Mouse (Mus musculus) adrenal gland, adult 18-20 months (tissue): ENCODE results near the gene Fa2h. TPM values are rescaled to one million over a fixed set of nuclear protein-coding genes. Genes with fewer than 3 reads are reported as not detected.
"Not testable (repeated sequence)": the region's sequence is repeated elsewhere in the genome, so short reads cannot be mapped to it uniquely, and the experiment has no call there.

Experiments
- DNase-seq, 2 experiments: peaks; one replicate each; pipeline ENCODE4 v3.0.0; 2021 to 2022; ENCODE audit warnings: low spot score in 2 of 2
- total RNA-seq, 2 experiments: library from RNA; stranded (reverse); gene quantifications; 1 replicate in 1 of 2; 2 replicates in 1 of 2; pipeline ENCODE4 v1.2.3; 2021

Fa2h gene
- total RNA-seq, 2 experiments from 2014 or later: 14.6 TPM; not detected in 1

DNA sequence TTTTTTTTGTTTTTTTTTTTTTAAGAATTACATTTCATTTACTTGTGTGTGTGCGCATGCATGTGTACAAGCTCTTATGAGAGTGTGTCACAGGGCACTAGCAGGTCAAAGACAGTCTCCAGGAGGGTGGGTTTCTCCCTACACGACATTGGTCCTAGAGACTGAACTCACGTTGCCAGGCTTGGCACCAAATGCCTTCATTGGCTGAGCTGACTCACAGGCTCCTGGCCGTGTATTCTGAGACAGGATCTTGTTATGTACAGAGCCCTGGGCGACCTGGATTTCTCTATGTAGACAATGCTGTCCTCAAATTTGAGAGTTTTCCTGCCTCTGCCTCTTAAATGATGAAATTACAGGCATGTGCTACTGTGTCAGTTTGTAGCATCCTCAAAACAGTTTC is 33.7 kb downstream of the Fa2h start:
- DNase-seq: no peak

GRCm38 (mm10) chr8:111358905-111359304 is 34.7 kb downstream of the Fa2h start:
- DNase-seq: no peak

GRCm38 (mm10) chr8:111357433-111357832 is 36.2 kb downstream of the Fa2h start:
- DNase-seq: no peak

GRCm38 (mm10) chr8:111353497-111353896 is 40.1 kb downstream of the Fa2h start:
- DNase-seq: no peak

DNA sequence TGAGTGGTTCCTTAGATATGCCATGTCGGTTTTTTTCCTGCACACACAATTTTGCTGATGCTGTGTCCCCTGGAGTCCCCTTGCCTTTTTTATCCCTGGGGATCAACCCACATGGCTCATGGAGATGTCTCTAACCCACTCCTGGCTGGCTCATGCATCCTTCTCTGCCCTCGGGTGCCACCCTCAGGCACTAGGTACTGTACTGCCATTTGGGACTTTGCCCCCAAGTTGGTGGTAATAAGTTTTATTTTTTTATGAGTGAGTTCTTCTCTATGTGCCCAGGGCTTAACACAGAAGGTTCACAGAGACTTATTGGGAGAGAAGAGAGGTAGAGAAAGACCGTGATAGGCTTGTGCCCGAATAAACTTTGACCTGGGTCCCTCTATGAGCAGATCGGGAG is 41.3 kb downstream of the Fa2h start:
- no peak for DNase-seq

- DNase-seq: no peak
Measured at GRCm38 (mm10) chr8:111350577-111350976, 43.0 kb downstream of the Fa2h start.

- peak; percentile 83 to 84 for DNase-seq
Measured at GRCm38 (mm10) chr8:111343225-111343624, 50.4 kb downstream of the Fa2h start.

DNA sequence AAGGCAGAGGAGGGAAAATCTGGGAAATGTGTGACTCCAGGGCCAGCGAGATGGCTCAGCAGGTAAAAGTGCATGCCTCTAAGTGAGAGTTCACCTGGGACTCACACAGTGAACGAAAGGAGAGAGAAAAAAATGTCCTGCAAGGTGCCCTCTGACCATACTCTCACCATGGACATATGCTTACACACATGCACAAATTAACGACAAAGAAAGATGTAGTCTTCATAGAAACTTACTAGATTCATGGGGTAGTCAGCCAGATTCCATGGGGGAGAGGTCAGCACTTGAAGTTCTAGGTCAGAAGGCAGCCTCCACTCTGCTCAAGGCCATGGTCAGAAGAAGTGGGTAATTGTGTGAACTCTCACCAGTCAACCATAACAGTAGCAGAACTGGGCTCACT is 53.4 kb downstream of the Fa2h start:
- DNase-seq: no peak

- DNase-seq: no peak
Measured at GRCm38 (mm10) chr8:111338370-111339208, 55.0 kb downstream of the Fa2h start.

DNA sequence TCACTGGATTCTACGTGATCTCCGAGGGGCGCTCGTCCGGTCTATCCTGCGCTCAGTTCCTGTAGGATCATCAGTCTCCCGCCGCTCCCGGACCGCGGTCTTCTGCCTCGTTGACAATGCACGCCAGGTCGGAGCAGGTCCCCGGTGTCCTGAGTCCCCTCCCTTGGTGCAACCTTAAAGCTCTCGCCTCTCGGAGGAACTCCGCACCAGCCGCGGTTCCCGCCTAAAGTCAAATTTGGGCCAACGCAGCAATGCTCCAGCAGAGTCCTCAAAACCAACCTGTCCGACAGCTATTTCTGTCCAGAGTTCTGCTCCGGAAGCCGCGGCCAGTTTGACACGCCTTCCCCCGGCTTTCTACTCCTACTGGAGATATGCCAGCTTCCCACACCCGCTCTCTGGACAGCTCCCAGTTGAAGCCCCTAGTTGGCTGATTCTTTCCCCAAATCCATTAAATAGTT is 55.7 kb downstream of the Fa2h start, which contains the start of gene Mlkl:
Gene Mlkl, minus strand, starts transcription at position 288 of the 458 bp plus-strand sequence.
- peak; percentile 48 to 61 for DNase-seq

- no peak for DNase-seq
Measured at GRCm38 (mm10) chr8:111337311-111337889, 56.2 kb downstream of the Fa2h start.

DNA sequence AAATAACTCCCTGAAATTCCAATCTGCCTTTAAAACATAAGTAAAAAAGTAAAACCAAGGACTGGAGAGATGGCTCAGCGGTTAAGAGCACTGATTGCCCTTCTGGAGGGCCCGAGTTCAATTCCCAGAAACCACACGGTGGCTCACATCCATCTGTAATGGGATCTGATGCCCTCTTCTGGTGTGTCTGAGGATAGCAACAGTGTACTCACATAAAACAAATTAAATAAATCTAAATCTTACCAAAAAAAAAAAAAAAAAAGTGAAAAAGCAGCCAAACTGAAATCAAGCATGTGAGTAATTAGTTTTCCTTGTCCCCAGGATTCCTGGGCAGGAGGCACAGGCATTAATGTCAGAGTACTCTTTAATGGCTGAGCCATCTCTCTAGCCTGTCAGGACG is 56.9 kb downstream of the Fa2h start:
- no peak for DNase-seq

DNA sequence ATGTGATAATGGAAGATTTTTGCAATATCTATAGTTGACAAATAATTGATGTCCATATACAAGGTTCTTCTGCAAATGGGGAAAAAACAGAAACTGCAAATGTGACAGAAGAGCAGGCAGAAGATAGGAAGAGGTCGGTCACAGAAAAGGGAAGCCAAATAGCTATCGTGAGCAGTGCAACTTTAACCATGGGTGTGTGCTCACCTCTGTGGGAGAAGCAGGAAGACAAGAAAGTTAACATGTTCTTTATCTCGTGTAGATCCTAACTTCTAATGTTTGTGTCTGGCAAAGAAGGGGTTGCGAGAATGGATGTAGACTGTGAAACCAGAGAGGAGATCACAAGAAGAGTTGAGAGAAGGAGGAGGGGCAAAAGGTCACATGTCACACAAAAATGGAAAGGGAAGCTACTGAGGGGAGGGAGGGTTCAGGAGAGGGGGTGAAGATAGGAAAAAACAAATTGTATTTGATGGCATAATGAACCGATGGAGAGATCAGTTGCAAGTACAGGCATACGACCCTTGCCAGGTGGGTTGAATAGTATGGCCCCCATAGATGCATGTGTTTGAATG is 68.3 kb downstream of the Fa2h start:
- no peak for DNase-seq

GRCm38 (mm10) chr8:111314729-111315128 is 78.9 kb downstream of the Fa2h start:
- no peak for DNase-seq

- DNase-seq: not testable (repeated sequence)
Measured at GRCm38 (mm10) chr8:111313961-111314360, 79.7 kb downstream of the Fa2h start.

DNA sequence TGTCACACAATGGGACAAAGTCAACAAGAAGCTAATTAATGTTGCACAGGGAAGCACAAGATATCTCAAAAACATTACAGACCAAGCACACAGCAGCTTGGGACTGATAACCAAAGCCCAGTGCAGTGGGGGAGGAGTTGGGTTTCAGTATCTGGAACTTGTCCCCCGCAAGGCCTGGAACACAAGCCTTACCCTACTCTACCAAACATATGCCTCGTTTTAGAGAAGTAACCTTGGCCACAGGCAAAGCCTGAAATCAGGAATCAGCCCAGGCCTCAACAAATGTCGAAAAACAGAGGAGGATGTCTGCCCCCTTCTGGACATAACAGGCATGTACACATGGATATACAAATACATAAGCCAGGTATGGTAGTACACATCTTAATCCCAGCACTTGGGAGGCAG is 80.9 kb downstream of the Fa2h start:
- DNase-seq: no peak

DNA sequence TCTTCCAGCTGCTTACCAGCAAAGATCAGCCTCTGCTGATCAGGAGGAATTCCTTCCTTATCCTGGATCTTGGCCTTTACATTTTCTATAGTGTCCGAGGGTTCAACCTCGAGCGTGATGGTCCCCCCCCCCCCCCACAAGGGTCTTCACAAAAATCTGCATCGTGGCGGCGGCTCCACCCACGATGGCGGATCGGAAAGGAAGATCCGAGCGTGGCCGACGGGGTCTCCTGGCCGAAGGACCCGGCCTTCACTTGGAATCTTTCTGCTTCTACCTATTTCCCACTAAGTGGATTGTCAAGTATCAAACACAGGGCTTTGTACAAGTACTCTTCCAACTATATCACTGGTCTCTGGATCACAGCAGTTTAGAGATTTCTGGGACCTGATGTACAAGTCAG is 83.6 kb downstream of the Fa2h start:
- not testable (repeated sequence) for DNase-seq

DNA sequence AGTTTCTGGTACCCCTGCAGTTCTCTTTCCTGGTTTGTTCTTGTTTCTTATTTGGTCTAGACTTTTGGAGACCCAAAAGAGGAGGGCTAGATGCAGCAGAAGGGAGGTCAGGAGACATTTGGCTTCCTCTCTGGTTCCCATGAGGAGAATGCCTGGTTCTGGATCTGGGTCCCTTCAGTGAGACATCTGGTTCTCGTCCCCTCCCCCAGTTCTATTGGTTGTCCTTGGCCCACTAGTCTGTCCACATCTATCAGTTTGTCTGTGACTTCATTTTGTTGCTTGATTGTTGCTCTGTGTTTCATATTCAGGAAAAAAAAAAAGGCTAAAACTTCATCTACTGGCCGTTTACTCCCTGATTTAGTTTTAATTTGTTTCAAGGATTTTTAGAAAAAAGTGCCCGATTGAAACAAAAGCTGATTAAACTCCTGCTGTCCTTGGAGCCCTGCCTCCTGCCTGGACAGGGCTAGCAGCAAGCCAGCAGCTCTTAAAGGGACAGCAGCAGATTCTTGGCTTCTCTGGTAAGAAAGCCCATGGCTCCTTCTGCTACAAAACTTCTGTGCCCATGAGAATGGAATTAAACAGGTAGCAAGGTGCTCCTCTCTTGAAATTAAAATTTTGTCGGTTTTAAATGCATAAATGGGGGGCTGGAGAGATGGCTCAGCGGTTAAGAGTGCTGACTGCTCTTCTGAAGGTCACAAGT is 88.4 kb downstream of the Fa2h start:
- DNase-seq: peak in 1 of 2 experiments; percentile 29

GRCm38 (mm10) chr8:111304359-111304758 is 89.3 kb downstream of the Fa2h start:
- no peak for DNase-seq

- not testable (repeated sequence) for DNase-seq
Measured at GRCm38 (mm10) chr8:111303076-111303803, 90.4 kb downstream of the Fa2h start.
